ENCODE assay signal across 12 mouse cellular contexts in the genomic region with DNA sequence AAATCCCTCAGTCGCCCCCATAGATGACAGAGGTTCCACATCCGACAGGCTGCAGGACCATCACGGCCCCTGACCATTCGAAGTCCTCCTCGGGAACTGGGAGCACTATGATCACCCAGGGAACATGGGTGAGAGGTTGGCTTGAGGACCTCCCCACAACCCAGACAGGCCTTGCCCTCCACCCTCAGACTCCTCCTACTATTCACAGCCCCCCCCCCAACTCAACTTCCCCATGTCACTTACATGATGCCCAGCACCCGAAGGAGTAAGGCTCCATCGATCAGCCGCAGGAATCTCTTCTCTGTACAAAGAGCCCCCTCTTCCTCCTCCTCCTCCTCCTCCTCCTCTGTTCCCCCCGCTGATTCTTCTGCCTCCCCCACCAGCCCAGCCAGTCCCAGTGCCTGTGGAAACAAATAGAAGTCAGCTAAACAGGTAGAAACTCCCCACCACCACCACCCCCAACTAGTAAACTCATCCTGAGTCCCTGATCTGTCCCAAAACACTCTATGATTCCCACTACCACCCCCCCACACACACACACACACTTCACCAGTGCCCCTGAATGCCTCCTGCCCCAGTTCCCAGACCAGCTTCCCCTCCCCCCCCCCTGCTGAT. TPM values are rescaled to one million over a fixed set of nuclear protein-coding genes. Genes with fewer than 3 reads are reported as not detected.
DNase-seq lines count a peak whose midpoint lies in the region; ATAC-seq lines count a peak whose summit lies in the region.
"Had no signal": no experiment of that assay in that cellular context is flagged by ENCODE, and none has a peak within 500 bp of the region (broad histone marks: within the 10 kb centered on the region; RNA-seq: fewer than 3 reads in every experiment).

No protein-coding gene starts in this region.

- H3K36me3 ChIP-seq in lung, embryonic 15.5 days, result no peaks in the 10 kb centered on the region
- H3K36me3 ChIP-seq: embryonic facial prominence, embryonic 12.5 days; forebrain, embryonic 10.5 days; limb, embryonic 12.5 days had no signal

- no peak for ATAC-seq in CD4-positive, CD25-positive, alpha-beta regulatory T cell, adult 4 months
- 0 out of 2 replicates have a peak, but pooled peaks have one; percentile 4 for ATAC-seq in lung, embryonic 15.5 days (ENCODE audit: borderline replicate concordance, extremely low read depth, low FRiP score, low TSS enrichment)
- ATAC-seq in common myeloid progenitor, adult 5-6 weeks (replicated peaks; ENCODE audit: low read depth, poor library complexity, severe bottlenecking), result peak; percentile 19; the same call in 1 of the 2 replicates
- ATAC-seq in megakaryocyte, adult 5-6 weeks (ENCODE audit: poor library complexity, severe bottlenecking), result peak; percentile 51

- no peak overlapping the region for H3K9ac ChIP-seq in lung, embryonic 15.5 days
- H3K9ac ChIP-seq: embryonic facial prominence, embryonic 12.5 days; limb, embryonic 12.5 days had no signal

- WGBS in lung, embryonic 15.5 days, result 66% methylated on average over 9 of the region's 9 CpGs

- H3K4me3 ChIP-seq in lung, embryonic 15.5 days, result no peak overlapping the region
- H3K4me3 ChIP-seq: embryonic facial prominence, embryonic 12.5 days; forebrain, embryonic 10.5 days; limb, embryonic 12.5 days; myocyte had no signal

- H3K27me3 ChIP-seq in lung, embryonic 15.5 days, result peaks cover 22% of the 10 kb centered on the region; the same call in 1 of the 2 replicates

- peak; percentile 39 for DNase-seq in CD4-positive, CD25-positive, alpha-beta regulatory T cell, adult 2 months (ENCODE audit: low read depth, low spot score)
- DNase-seq in lung, postnatal 36 days, result no peak
- DNase-seq in B cell, adult 2 months, result no peak
- DNase-seq in cerebellum, adult 11 months, result no peak

- peaks cover 10% of the 10 kb centered on the region for H3K4me1 ChIP-seq in lung, embryonic 15.5 days

- no peak overlapping the region for H3K4me2 ChIP-seq in lung, embryonic 15.5 days
- H3K4me2 ChIP-seq: embryonic facial prominence, embryonic 12.5 days; limb, embryonic 12.5 days had no signal

- H3K27ac ChIP-seq in lung, embryonic 15.5 days, result no peak overlapping the region
- H3K27ac ChIP-seq: embryonic facial prominence, embryonic 12.5 days; forebrain, embryonic 10.5 days; limb, embryonic 12.5 days had no signal

- H3K9me3 ChIP-seq in lung, embryonic 15.5 days, result no peaks in the 10 kb centered on the region
- H3K9me3 ChIP-seq: embryonic facial prominence, embryonic 12.5 days; forebrain, embryonic 10.5 days; limb, embryonic 12.5 days had no signal

RNA-seq across cellular contexts. Expression of gene Ccdc88b, which starts 0.5 kb away (rescaled TPM):
- 1 to 10 TPM; 3.1 to 5.2 TPM for polyA plus RNA-seq in CD4-positive, CD25-positive, alpha-beta regulatory T cell, adult 4 months (2017; shearing (Covaris generic))
- 1.3 and 1.7 TPM in 2 replicates for polyA plus RNA-seq in lung, embryonic 15.5 days (2015; fragmentation: Nextera tagmentation; extraction: Ambion mirVana)
- total RNA-seq in common myeloid progenitor, adult 5-6 weeks (2017), result 29.1 and 65.5 TPM in 2 replicates
- 12.0 and 13.3 TPM in 2 replicates for total RNA-seq in megakaryocyte, adult 5-6 weeks (2015)
- total RNA-seq in megakaryocyte, adult 5-6 weeks (2017), result 45.9 and 78.0 TPM in 2 replicates

RNA-seq across cellular contexts. Expression of gene Rps6ka4, which starts 17.1 kb away (rescaled TPM):
- 1 to 10 TPM; 6.4 to 8.3 TPM for polyA plus RNA-seq in CD4-positive, CD25-positive, alpha-beta regulatory T cell, adult 4 months (2017; shearing (Covaris generic))
- 33.4 and 36.1 TPM in 2 replicates for polyA plus RNA-seq in lung, embryonic 15.5 days (2015; fragmentation: Nextera tagmentation; extraction: Ambion mirVana)
- total RNA-seq in common myeloid progenitor, adult 5-6 weeks (2017), result 5.8 and 6.8 TPM in 2 replicates
- total RNA-seq in megakaryocyte, adult 5-6 weeks (2015), result 5.5 and 7.3 TPM in 2 replicates
- 17.2 and 21.4 TPM in 2 replicates for total RNA-seq in megakaryocyte, adult 5-6 weeks (2017)

RNA-seq across cellular contexts. Expression of gene Trmt112, which starts 52.0 kb away (rescaled TPM):
- 100 to 1,000 TPM; 214 to 232 TPM for polyA plus RNA-seq in CD4-positive, CD25-positive, alpha-beta regulatory T cell, adult 4 months (2017; shearing (Covaris generic))
- polyA plus RNA-seq in lung, embryonic 15.5 days (2015; fragmentation: Nextera tagmentation; extraction: Ambion mirVana), result 137 and 153 TPM in 2 replicates
- 251 and 275 TPM in 2 replicates for total RNA-seq in common myeloid progenitor, adult 5-6 weeks (2017)
- total RNA-seq in megakaryocyte, adult 5-6 weeks (2015), result 133 and 146 TPM in 2 replicates
- total RNA-seq in megakaryocyte, adult 5-6 weeks (2017), result 176 and 188 TPM in 2 replicates

RNA-seq across cellular contexts. Expression of gene Prdx5, which starts 52.4 kb away (rescaled TPM):
- 100 to 1,000 TPM; 224 to 246 TPM for polyA plus RNA-seq in CD4-positive, CD25-positive, alpha-beta regulatory T cell, adult 4 months (2017; shearing (Covaris generic))
- 245 and 260 TPM in 2 replicates for polyA plus RNA-seq in lung, embryonic 15.5 days (2015; fragmentation: Nextera tagmentation; extraction: Ambion mirVana)
- total RNA-seq in common myeloid progenitor, adult 5-6 weeks (2017), result 131 and 139 TPM in 2 replicates
- total RNA-seq in megakaryocyte, adult 5-6 weeks (2015), result 951 and 1,046 TPM in 2 replicates
- total RNA-seq in megakaryocyte, adult 5-6 weeks (2017), result 1,745 and 2,032 TPM in 2 replicates
